Mouse (Mus musculus) embryonic facial prominence, embryonic 11.5 days (tissue): ENCODE data around the gene Scgn. TPM values are rescaled to one million over a fixed set of nuclear protein-coding genes. Genes with fewer than 3 reads are reported as not detected.

Experiments
- ATAC-seq: fragments of 200-750 bp; cut with Nextera tagmentation; replicated peaks from 2 replicates; pipeline ENCODE4 v1.8.0; 2017; ENCODE audit warnings: low read depth; ENCODE audit not compliant: insufficient number of reproducible peaks, low FRiP score, low TSS enrichment
- DNase-seq: peaks from one replicate; pipeline ENCODE4 v3.0.0-alpha.2; 2015; ENCODE audit warnings: low spot score
- H3K27ac ChIP-seq: fragments of 300-500 bp; sonication (generic); replicated peaks from 2 replicates; pipeline ENCODE4 v1.5.1; 2014; ENCODE audit warnings: mild to moderate bottlenecking, low read depth, low read length, control low read depth
- H3K27me3 ChIP-seq: fragments of 300-500 bp; sonication (generic); 2 replicates; pipeline ENCODE4 v1.6.1; 2014; ENCODE audit warnings: mild to moderate bottlenecking, low read length, moderate library complexity, mixed read lengths; ENCODE audit not compliant: control insufficient read depth, insufficient read depth
- H3K36me3 ChIP-seq: fragments of 300-500 bp; sonication (generic); replicated peaks from 2 replicates; pipeline ENCODE4 v1.6.1; 2014; ENCODE audit warnings: low read depth, mild to moderate bottlenecking, low read length, moderate library complexity, mixed read lengths; ENCODE audit not compliant: control insufficient read depth, insufficient read depth
- H3K4me1 ChIP-seq: fragments of 300-500 bp; sonication (generic); 2 replicates; pipeline ENCODE4 v1.6.1; 2014; ENCODE audit warnings: low read length, mixed read lengths; ENCODE audit not compliant: control insufficient read depth, insufficient read depth
- H3K4me2 ChIP-seq: fragments of 300-500 bp; sonication (generic); 2 replicates; pipeline ENCODE4 v1.6.1; 2014; ENCODE audit warnings: low read depth, mild to moderate bottlenecking, control low read depth, low read length, moderate library complexity
- H3K4me3 ChIP-seq: fragments of 300-500 bp; sonication (generic); 2 replicates; pipeline ENCODE4 v1.5.1; 2014; ENCODE audit warnings: low read depth, low read length, control low read depth
- H3K9ac ChIP-seq: fragments of 300-500 bp; sonication (generic); replicated peaks from 2 replicates; pipeline ENCODE4 v1.6.1; 2014; ENCODE audit warnings: mild to moderate bottlenecking, control low read depth, low read length
- H3K9me3 ChIP-seq: fragments of 300-500 bp; sonication (generic); replicated peaks from 2 replicates; pipeline ENCODE4 v1.6.1; 2016; ENCODE audit warnings: mild to moderate bottlenecking, low read length, inconsistent platforms, mixed read lengths; ENCODE audit not compliant: control insufficient read depth
- WGBS: fragments of 180-500 bp; shearing (Covaris S2); extraction: QIAGEN DNeasy Blood & Tissue Kit; methylation state at CpG from one replicate; pipeline ENCODE4 v1.1.7; 2014; 5-methylcytosine and 5-hydroxymethylcytosine counted together
- microRNA-seq: library from miRNA; unstranded; fragments of <30 nt; microRNA quantifications from one replicate; pipeline ENCODE4, GENCODE M21; 2016; ENCODE audit warnings: borderline number of aligned reads
- polyA plus RNA-seq: library from polyadenylated mRNA; unstranded; fragments of >200 nt; fragmentation: Nextera tagmentation; extraction: Ambion mirVana; gene quantifications from 2 replicates; pipeline ENCODE4 v1.2.1, GENCODE M21; 2014

Scgn gene
- polyA plus RNA-seq, 1 experiment from 2014 or later: 0.14 TPM

DNA sequence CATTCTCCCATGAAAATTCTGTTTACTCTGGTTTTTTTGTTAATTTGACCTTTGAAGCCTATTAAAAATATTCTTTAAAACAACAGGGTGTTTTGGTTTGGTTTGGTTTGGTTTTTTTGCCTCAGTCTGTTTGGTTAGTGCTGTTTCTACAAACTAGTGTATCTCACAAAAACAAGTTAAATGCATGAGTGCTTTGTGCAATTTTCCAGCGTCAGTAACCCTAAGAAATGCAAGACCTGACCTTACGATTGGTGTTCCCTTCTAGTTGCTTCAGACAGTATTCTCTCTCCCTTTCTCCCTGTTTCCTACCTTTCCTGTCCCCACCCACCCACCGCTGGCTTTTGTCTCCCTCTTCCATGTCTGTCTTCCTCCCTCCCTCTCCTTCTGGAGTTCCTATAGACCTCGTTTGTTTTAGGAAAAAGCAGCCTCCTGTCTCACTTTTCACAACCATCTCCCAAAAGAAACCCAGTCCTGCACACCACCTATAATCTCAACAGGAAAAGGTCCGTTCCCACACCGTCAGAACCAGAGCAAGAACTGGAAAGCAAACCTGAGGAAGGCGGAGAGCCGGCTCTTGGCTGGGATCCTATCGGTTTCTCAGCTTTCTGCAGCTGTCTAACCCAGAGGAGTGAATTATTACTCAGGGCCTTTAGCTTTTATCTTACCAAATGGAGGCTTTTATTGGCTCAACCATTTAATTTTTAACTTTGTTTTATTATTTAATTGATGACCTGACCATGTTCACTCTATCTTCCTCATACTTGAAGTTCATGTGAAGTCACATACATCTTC, 76.4 kb downstream of the Scgn start, which contains the start of gene Slc17a4:
Gene Slc17a4, minus strand, starts transcription at position 634 of the 792 bp plus-strand sequence.
- Histone ChIP-seq H3K27ac (no peak within 1 kb of the TSS), H3K9me3 (no peaks in the 10 kb centered on the region), H3K4me2 (no peak within 1 kb of the TSS), H3K9ac (no peak within 1 kb of the TSS), H3K36me3 (no peaks in the 10 kb centered on the region), H3K4me3 (no peak within 1 kb of the TSS), H3K27me3 (no peaks in the 10 kb centered on the region), H3K4me1 (no peaks in the 10 kb centered on the region)
- DNase-seq (no peak), ATAC-seq (no peak)
- WGBS: 76% methylated on average over 9 of the region's 9 CpGs

DNA sequence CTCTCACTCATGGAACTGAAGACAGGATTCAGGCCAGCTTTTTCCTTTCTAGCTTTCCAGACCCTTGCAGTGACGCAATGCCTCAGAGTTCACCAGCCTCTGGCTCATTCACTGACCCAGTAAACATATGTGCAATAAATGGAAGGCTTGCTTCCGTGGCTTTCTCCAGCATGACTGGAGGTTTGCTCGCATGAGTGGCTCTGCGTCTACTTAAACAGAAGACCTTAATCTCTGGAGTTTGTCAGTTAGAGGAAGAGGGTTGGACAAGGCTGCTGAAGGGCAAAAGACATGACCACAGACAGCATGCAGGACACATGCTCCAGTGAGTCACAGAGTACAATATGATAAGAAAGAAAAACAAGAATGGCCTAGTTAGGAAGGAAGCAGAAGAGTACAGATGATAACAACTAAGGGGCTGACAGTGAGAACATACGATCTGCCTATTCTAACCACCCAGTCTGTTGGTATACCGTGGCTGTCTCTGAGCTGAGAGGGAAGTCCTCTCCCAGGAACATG, 77.2 kb downstream of the Scgn start:
- WGBS: 65% methylated on average over 6 of the region's 6 CpGs
- H3K4me3 ChIP-seq: no peak overlapping the region
- no peak overlapping the region for H3K4me2 ChIP-seq
- H3K9me3 ChIP-seq: no peaks in the 10 kb centered on the region
- H3K36me3 ChIP-seq: no peaks in the 10 kb centered on the region
- DNase-seq (no peak), ATAC-seq (no peak)
- no peak overlapping the region for H3K27ac ChIP-seq
- no peaks in the 10 kb centered on the region for H3K27me3 ChIP-seq
- no peak overlapping the region for H3K9ac ChIP-seq
- no peaks in the 10 kb centered on the region for H3K4me1 ChIP-seq

GRCm38 (mm10) chr13:23911335-23911734, 79.7 kb downstream of the Scgn start:
- Histone ChIP-seq H3K36me3 (no peaks in the 10 kb centered on the region), H3K27ac (no peak overlapping the region), H3K9ac (no peak overlapping the region), H3K4me3 (no peak overlapping the region), H3K4me2 (no peak overlapping the region), H3K9me3 (no peaks in the 10 kb centered on the region), H3K4me1 (no peaks in the 10 kb centered on the region), H3K27me3 (no peaks in the 10 kb centered on the region)
- ATAC-seq (no peak), DNase-seq (no peak)
- WGBS: 82% methylated on average over 5 of the region's 5 CpGs

DNA sequence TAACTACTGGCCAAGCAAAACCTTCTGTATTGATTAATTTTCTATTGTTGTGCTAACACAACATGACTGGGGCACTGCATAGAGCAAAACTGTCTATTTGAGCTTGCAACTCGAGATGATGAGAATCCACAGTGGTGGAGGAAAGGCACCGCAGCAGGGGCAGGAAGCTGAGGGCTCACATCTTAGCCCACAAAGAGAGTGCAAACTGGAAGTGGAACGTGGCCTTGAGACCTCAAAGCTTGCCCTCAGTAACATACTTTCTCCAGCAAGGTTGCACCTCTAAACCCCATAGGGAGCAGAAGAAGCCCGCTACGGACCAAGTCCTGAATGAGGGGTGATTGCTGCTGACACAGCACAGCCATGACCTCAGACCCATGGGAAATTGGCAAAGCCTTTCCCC, 80.9 kb downstream of the Scgn start:
- ATAC-seq (no peak), DNase-seq (no peak)
- Histone ChIP-seq H3K27me3 (no peaks in the 10 kb centered on the region), H3K4me1 (no peaks in the 10 kb centered on the region), H3K9ac (no peak overlapping the region), H3K9me3 (no peaks in the 10 kb centered on the region), H3K4me2 (no peak overlapping the region), H3K27ac (no peak overlapping the region), H3K36me3 (no peaks in the 10 kb centered on the region), H3K4me3 (no peak overlapping the region)
- 61% methylated on average over 5 of the region's 5 CpGs for WGBS

GRCm38 (mm10) chr13:23906906-23907305, 84.1 kb downstream of the Scgn start:
- H3K27ac ChIP-seq: no peak overlapping the region
- DNase-seq (no peak), ATAC-seq (no peak)
- 95% methylated on average over 5 of the region's 5 CpGs for WGBS
- H3K4me1 ChIP-seq: no peaks in the 10 kb centered on the region
- H3K9ac ChIP-seq: no peak overlapping the region
- H3K36me3 ChIP-seq: no peaks in the 10 kb centered on the region
- H3K4me2 ChIP-seq: no peak overlapping the region
- no peaks in the 10 kb centered on the region for H3K9me3 ChIP-seq
- no peaks in the 10 kb centered on the region for H3K27me3 ChIP-seq
- H3K4me3 ChIP-seq: no peak overlapping the region

Small RNA genes lying within 50 kb of the gene (microRNA-seq; reads per million reads assigned to microRNA genes)
- gene Gm44344: not detected

Other genes with a start within 250 kb of the Scgn start
- 15.5 and 18.1 TPM in 2 replicates for gene Hist1h3c, start 245.6 kb downstream of the Scgn start, polyA plus RNA-seq
- gene Hist1h2bb, start 244.5 kb downstream of the Scgn start, polyA plus RNA-seq: 2.6 and 2.9 TPM in 2 replicates
- gene Hist1h2ab, start 240.1 kb downstream of the Scgn start, polyA plus RNA-seq: 48.1 and 54.7 TPM in 2 replicates
- gene Hist1h3b, start 238.9 kb downstream of the Scgn start, polyA plus RNA-seq: 8.3 and 10.5 TPM in 2 replicates
- 7.4 and 10.1 TPM in 2 replicates for gene Hist1h4b, start 234.2 kb downstream of the Scgn start, polyA plus RNA-seq
- gene Hist1h4a, start 230.0 kb downstream of the Scgn start, polyA plus RNA-seq: not detected in 2 replicates
- gene Hist1h3a, start 228.8 kb downstream of the Scgn start, polyA plus RNA-seq: 4.0 and 4.3 TPM in 2 replicates
- gene Hist1h1a, start 227.5 kb downstream of the Scgn start, polyA plus RNA-seq: 4.5 and 5.0 TPM in 2 replicates
- 0.18 TPM in 1 of 2 replicates, not detected in the other for gene Trim38, start 221.3 kb downstream of the Scgn start, polyA plus RNA-seq
- not detected in 2 replicates for gene Slc17a2, start 184.2 kb downstream of the Scgn start, polyA plus RNA-seq
- gene Slc17a3, start 151.8 kb downstream of the Scgn start, polyA plus RNA-seq: not detected in 2 replicates
- not detected in 2 replicates for gene Slc17a1, start 123.5 kb downstream of the Scgn start, polyA plus RNA-seq
- gene Slc17a4, start 76.2 kb downstream of the Scgn start, polyA plus RNA-seq: not detected in 2 replicates
- not detected in 2 replicates for gene Hist1h2ba, start 57.1 kb downstream of the Scgn start, polyA plus RNA-seq
- not detected in 2 replicates for gene Hist1h2aa, start 56.8 kb downstream of the Scgn start, polyA plus RNA-seq